Mouse (Mus musculus) mesoderm, embryonic 11.5 days (tissue): ENCODE measurements around the gene Tex9.
A peak's percentile ranks its signal among the peaks of the same experiment; 100 is the strongest.

Source experiments
- DNase-seq: peaks from one replicate; pipeline ENCODE4 v3.0.0-alpha.2; 2012; ENCODE audit warnings: low read depth, low spot score

Tex9 gene

GRCm38 (mm10) chr9:72492194-72492565 lies at the start of gene Tex9:
Gene Tex9, minus strand, starts transcription at chr9:72492212.
- no peak for DNase-seq

- DNase-seq = no peak
These were observed 45.1 kb upstream of the Tex9 start for GRCm38 (mm10) chr9:72537086-72537485.

- no peak for DNase-seq
These were observed 43.4 kb upstream of the Tex9 start for GRCm38 (mm10) chr9:72535394-72535793.

GRCm38 (mm10) chr9:72534985-72535384 lies 43.0 kb upstream of the Tex9 start:
- no peak for DNase-seq

GRCm38 (mm10) chr9:72533089-72533415 lies 41.0 kb upstream of the Tex9 start:
- DNase-seq = no peak

GRCm38 (mm10) chr9:72532381-72533088 lies 40.5 kb upstream of the Tex9 start:
- DNase-seq = peak; percentile 65

GRCm38 (mm10) chr9:72531996-72532380 lies 40.0 kb upstream of the Tex9 start, which contains the start of gene Rfx7:
Gene Rfx7, plus strand, starts transcription at chr9:72532240.
- peak; percentile 81 for DNase-seq

GRCm38 (mm10) chr9:72531291-72531995 lies 39.4 kb upstream of the Tex9 start:
- peak; percentile 94 for DNase-seq

- DNase-seq = peak; percentile 8
These were observed 38.8 kb upstream of the Tex9 start for GRCm38 (mm10) chr9:72530824-72531223.

GRCm38 (mm10) chr9:72530237-72530636 lies 38.2 kb upstream of the Tex9 start:
- DNase-seq = peak; percentile 96

GRCm38 (mm10) chr9:72526091-72526490 lies 34.1 kb upstream of the Tex9 start:
- no peak for DNase-seq

- DNase-seq = no peak
These were observed 28.8 kb upstream of the Tex9 start for GRCm38 (mm10) chr9:72520849-72521248.

- DNase-seq = no peak
These were observed 27.2 kb upstream of the Tex9 start for GRCm38 (mm10) chr9:72519246-72519645.

- DNase-seq = no peak
These were observed 23.4 kb upstream of the Tex9 start for GRCm38 (mm10) chr9:72515366-72515765.

- no peak for DNase-seq
These were observed 20.4 kb upstream of the Tex9 start for GRCm38 (mm10) chr9:72512229-72512981.

GRCm38 (mm10) chr9:72497171-72497570 lies 5.2 kb upstream of the Tex9 start:
- DNase-seq = no peak

GRCm38 (mm10) chr9:72496691-72497090 lies 4.7 kb upstream of the Tex9 start:
- no peak for DNase-seq

GRCm38 (mm10) chr9:72493984-72494685 lies 2.1 kb upstream of the Tex9 start:
- no peak for DNase-seq

- DNase-seq = no peak
These were observed 1.5 kb upstream of the Tex9 start for GRCm38 (mm10) chr9:72493465-72493864.

GRCm38 (mm10) chr9:72491559-72492193 lies 336 bp downstream of the Tex9 start:
- peak; percentile 90 for DNase-seq

GRCm38 (mm10) chr9:72489131-72489530 lies 2.9 kb downstream of the Tex9 start:
- no peak for DNase-seq
